ENCODE assay signal across 9 mouse cellular contexts in the genomic region with DNA sequence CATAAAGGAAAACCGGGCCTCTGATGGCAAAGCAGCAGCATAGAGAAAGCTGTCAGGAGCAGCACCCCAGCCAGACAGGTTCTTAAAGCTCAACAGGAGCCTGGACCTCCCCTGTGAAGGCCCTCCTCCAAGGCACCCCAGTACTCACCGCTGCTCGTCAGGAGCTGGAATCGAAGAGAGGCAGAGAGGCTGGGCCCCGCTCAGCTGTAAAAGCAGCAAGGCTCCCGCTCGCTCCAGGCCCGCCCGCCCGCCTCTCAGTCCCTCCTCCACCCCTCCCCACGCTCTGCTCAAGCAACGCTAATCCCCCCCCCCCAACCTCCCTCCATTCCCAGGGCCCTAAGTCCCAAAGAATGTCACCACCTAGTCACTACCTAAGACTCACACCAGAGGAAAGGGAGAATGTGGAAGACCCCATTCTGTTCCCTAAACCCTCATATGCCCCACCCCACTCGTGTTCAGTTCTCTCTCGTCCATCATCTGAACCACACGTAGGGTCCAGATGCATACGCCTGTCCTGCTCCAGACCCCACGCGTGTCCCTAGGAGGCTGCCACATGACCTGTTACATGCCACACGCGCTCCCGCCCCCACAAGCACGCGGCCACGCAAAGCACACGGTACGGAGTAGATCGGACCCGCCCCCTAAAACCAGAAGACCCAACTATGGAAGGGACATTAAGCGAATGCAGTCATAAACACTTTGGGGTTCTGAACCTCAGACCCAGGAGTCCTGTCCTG. TPM values are rescaled to one million over a fixed set of nuclear protein-coding genes. Genes with fewer than 3 reads are reported as not detected.
DNase-seq lines count a peak whose midpoint lies in the region; ATAC-seq lines count a peak whose summit lies in the region.
"Had no signal": no experiment of that assay in that cellular context is flagged by ENCODE, and none has a peak within 500 bp of the region (broad histone marks: within the 10 kb centered on the region; RNA-seq: fewer than 3 reads in every experiment).

No protein-coding gene starts in this region.

- H3K27me3 ChIP-seq in embryonic facial prominence, embryonic 10.5 days (replicated peaks; ENCODE audit: low read depth, poor library complexity, severe bottlenecking) = peaks cover 87% of the 10 kb centered on the region
- H3K27me3 ChIP-seq in intestine, embryonic 15.5 days (replicated peaks) = peaks cover 46% of the 10 kb centered on the region
- peaks cover 23% of the 10 kb centered on the region for H3K27me3 ChIP-seq in stomach, embryonic 14.5 days (ENCODE audit: control insufficient read depth, insufficient read depth, low read length)

- peaks cover 56% of the 10 kb centered on the region for H3K4me1 ChIP-seq in embryonic facial prominence, embryonic 10.5 days
- H3K4me1 ChIP-seq in intestine, embryonic 15.5 days (replicated peaks) = peaks cover 36% of the 10 kb centered on the region
- H3K4me1 ChIP-seq in stomach, embryonic 14.5 days (ENCODE audit: control insufficient read depth, insufficient read depth, low read length) = peaks cover 27% of the 10 kb centered on the region

- peak overlapping the region; percentile 99 for H3K4me2 ChIP-seq in intestine, embryonic 15.5 days (replicated peaks)
- H3K4me2 ChIP-seq in stomach, embryonic 14.5 days (replicated peaks; ENCODE audit: low read depth, low read length) = peak overlapping the region; percentile 100

- ATAC-seq in intestine, embryonic 15.5 days = no peak
- no peak for ATAC-seq in stomach, embryonic 14.5 days (ENCODE audit: insufficient number of reproducible peaks, insufficient read depth, low FRiP score, low read depth)
- ATAC-seq: lung, postnatal 0 days had no signal

- no peaks in the 10 kb centered on the region for H3K9me3 ChIP-seq in embryonic facial prominence, embryonic 10.5 days
- H3K9me3 ChIP-seq in intestine, embryonic 15.5 days = no peaks in the 10 kb centered on the region
- no peaks in the 10 kb centered on the region for H3K9me3 ChIP-seq in stomach, embryonic 14.5 days (ENCODE audit: control insufficient read depth, low read depth, low read length)

- peak; percentile 7 for DNase-seq in ovary, postnatal 36 days (ENCODE audit: low spot score)
- no peak for DNase-seq in ovary, adult 18-20 months (ENCODE audit: low spot score)
- no peak for DNase-seq in embryonic facial prominence, embryonic 10.5 days (ENCODE audit: low spot score)
- no peak for DNase-seq in kidney, adult 11 months
- DNase-seq in spleen, postnatal 4 days (ENCODE audit: low spot score in 2 of 2) = no peak
- no peak for DNase-seq in thymus, postnatal 0 days (ENCODE audit: low spot score)

- H3K27ac ChIP-seq in embryonic facial prominence, embryonic 10.5 days (replicated peaks) = no peak overlapping the region
- H3K27ac ChIP-seq in intestine, embryonic 15.5 days = no peak overlapping the region
- H3K27ac ChIP-seq in stomach, embryonic 14.5 days (ENCODE audit: low read length) = no peak overlapping the region

- H3K36me3 ChIP-seq in embryonic facial prominence, embryonic 10.5 days (replicated peaks) = peaks cover 14% of the 10 kb centered on the region
- H3K36me3 ChIP-seq in intestine, embryonic 15.5 days = 0 out of 2 replicates have a peak, but pooled peaks cover 4% of the 10 kb centered on the region
- H3K36me3 ChIP-seq in stomach, embryonic 14.5 days (ENCODE audit: control insufficient read depth, insufficient read depth, low read length) = peaks cover 6% of the 10 kb centered on the region

- H3K4me3 ChIP-seq in embryonic facial prominence, embryonic 10.5 days = peak overlapping the region; percentile 76
- H3K4me3 ChIP-seq in intestine, embryonic 15.5 days (replicated peaks) = no peak overlapping the region; the same call in 1 of the 2 replicates
- H3K4me3 ChIP-seq in stomach, embryonic 14.5 days (ENCODE audit: low read depth, low read length) = peak overlapping the region; percentile 17; the same call in 1 of the 2 replicates

- 5% methylated on average over 29 of the region's 29 CpGs for WGBS in embryonic facial prominence, embryonic 10.5 days
- WGBS in intestine, embryonic 15.5 days = 4% methylated on average over 29 of the region's 29 CpGs
- 6% methylated on average over 28 of the region's 29 CpGs for WGBS in stomach, embryonic 14.5 days

- no peak overlapping the region for H3K9ac ChIP-seq in intestine, embryonic 15.5 days
- H3K9ac ChIP-seq in stomach, embryonic 14.5 days (replicated peaks; ENCODE audit: low read depth, low read length) = no peak overlapping the region

RNA-seq across cellular contexts. Expression of gene Psd, which starts 0.8 kb away (rescaled TPM):
- polyA plus RNA-seq in embryonic facial prominence, embryonic 10.5 days (2016; fragmentation: Nextera tagmentation; extraction: Ambion mirVana) = 2.5 and 3.5 TPM in 2 replicates
- polyA plus RNA-seq in intestine, embryonic 15.5 days (2015; fragmentation: Nextera tagmentation; extraction: Ambion mirVana) = 34.8 and 36.2 TPM in 2 replicates
- 41.9 and 44.3 TPM in 2 replicates for polyA plus RNA-seq in stomach, embryonic 14.5 days (2014; fragmentation: Nextera tagmentation; extraction: Ambion mirVana)
- 4.6 and 5.3 TPM in 2 replicates for polyA plus RNA-seq in thymus, postnatal 0 days (2015; fragmentation: Nextera tagmentation; extraction: Ambion mirVana)

RNA-seq across cellular contexts. Expression of gene Fbxl15, which starts 1.8 kb away (rescaled TPM):
- 17.1 and 17.2 TPM in 2 replicates for polyA plus RNA-seq in embryonic facial prominence, embryonic 10.5 days (2016; fragmentation: Nextera tagmentation; extraction: Ambion mirVana)
- polyA plus RNA-seq in intestine, embryonic 15.5 days (2015; fragmentation: Nextera tagmentation; extraction: Ambion mirVana) = 15.6 and 16.7 TPM in 2 replicates
- polyA plus RNA-seq in stomach, embryonic 14.5 days (2014; fragmentation: Nextera tagmentation; extraction: Ambion mirVana) = 13.7 and 16.1 TPM in 2 replicates
- 8.3 and 9.1 TPM in 2 replicates for polyA plus RNA-seq in thymus, postnatal 0 days (2015; fragmentation: Nextera tagmentation; extraction: Ambion mirVana)

RNA-seq across cellular contexts. Expression of gene Cuedc2, which starts 12.3 kb away (rescaled TPM):
- 204 and 208 TPM in 2 replicates for polyA plus RNA-seq in embryonic facial prominence, embryonic 10.5 days (2016; fragmentation: Nextera tagmentation; extraction: Ambion mirVana)
- 126 and 138 TPM in 2 replicates for polyA plus RNA-seq in intestine, embryonic 15.5 days (2015; fragmentation: Nextera tagmentation; extraction: Ambion mirVana)
- polyA plus RNA-seq in stomach, embryonic 14.5 days (2014; fragmentation: Nextera tagmentation; extraction: Ambion mirVana) = 151 and 169 TPM in 2 replicates
- polyA plus RNA-seq in thymus, postnatal 0 days (2015; fragmentation: Nextera tagmentation; extraction: Ambion mirVana) = 152 and 155 TPM in 2 replicates

RNA-seq across cellular contexts. Expression of gene Mfsd13a, which starts 14.7 kb away (rescaled TPM):
- polyA plus RNA-seq in embryonic facial prominence, embryonic 10.5 days (2016; fragmentation: Nextera tagmentation; extraction: Ambion mirVana) = 8.0 and 8.4 TPM in 2 replicates
- 13.5 and 14.2 TPM in 2 replicates for polyA plus RNA-seq in intestine, embryonic 15.5 days (2015; fragmentation: Nextera tagmentation; extraction: Ambion mirVana)
- polyA plus RNA-seq in stomach, embryonic 14.5 days (2014; fragmentation: Nextera tagmentation; extraction: Ambion mirVana) = 10.8 and 11.4 TPM in 2 replicates
- polyA plus RNA-seq in thymus, postnatal 0 days (2015; fragmentation: Nextera tagmentation; extraction: Ambion mirVana) = 7.5 and 8.1 TPM in 2 replicates

RNA-seq across cellular contexts. Expression of gene Nfkb2, which starts 22.1 kb away (rescaled TPM):
- polyA plus RNA-seq in embryonic facial prominence, embryonic 10.5 days (2016; fragmentation: Nextera tagmentation; extraction: Ambion mirVana) = 5.6 and 5.7 TPM in 2 replicates
- 10.0 and 10.3 TPM in 2 replicates for polyA plus RNA-seq in intestine, embryonic 15.5 days (2015; fragmentation: Nextera tagmentation; extraction: Ambion mirVana)
- 8.0 and 10.1 TPM in 2 replicates for polyA plus RNA-seq in stomach, embryonic 14.5 days (2014; fragmentation: Nextera tagmentation; extraction: Ambion mirVana)
- 29.1 and 31.3 TPM in 2 replicates for polyA plus RNA-seq in thymus, postnatal 0 days (2015; fragmentation: Nextera tagmentation; extraction: Ambion mirVana)
